Mouse (Mus musculus): ENCODE measurements around the gene Padi2.

Padi2 gene

GRCm38 (mm10) chr4:140880207-140880606 is 25.9 kb upstream of the Padi2 start:
- in situ Hi-C loops (cut with MboI; ENCODE audit: unreplicated experiment in 2 of 2) = loop anchor here (5.0 to 25.0 kb wide), 2 partner anchors 33 to 1193 kb away; partner anchors contain the start of gene Padi1 (in 1 of the 2)

GRCm38 (mm10) chr4:140881026-140881670 is 25.0 kb upstream of the Padi2 start:
- in situ Hi-C loops (cut with MboI; ENCODE audit: unreplicated experiment in 2 of 2) = loop anchor here (5.0 to 25.0 kb wide), 2 partner anchors 34 to 1194 kb away; partner anchors contain the start of gene Padi1 (in 1 of the 2)

GRCm38 (mm10) chr4:140881771-140882170 is 24.4 kb upstream of the Padi2 start:
- in situ Hi-C loops (cut with MboI; ENCODE audit: unreplicated experiment in 2 of 2) = loop anchor here (5.0 to 25.0 kb wide), 2 partner anchors 34 to 1194 kb away; partner anchors contain the start of gene Padi1 (in 1 of the 2)

GRCm38 (mm10) chr4:140882365-140882764 is 23.8 kb upstream of the Padi2 start:
- in situ Hi-C loops (cut with MboI; ENCODE audit: unreplicated experiment in 2 of 2) = loop anchor here (5.0 to 25.0 kb wide), 2 partner anchors 35 to 1195 kb away; partner anchors contain the start of gene Padi1 (in 1 of the 2)

- in situ Hi-C loops (cut with MboI; ENCODE audit: unreplicated experiment in 2 of 2) = loop anchor here (5.0 to 25.0 kb wide), 2 partner anchors 36 to 1196 kb away; partner anchors contain the start of gene Padi1 (in 1 of the 2)
Observed at GRCm38 (mm10) chr4:140882981-140883380, 23.2 kb upstream of the Padi2 start.

GRCm38 (mm10) chr4:140883852-140884251 is 22.3 kb upstream of the Padi2 start:
- in situ Hi-C loops (cut with MboI; ENCODE audit: unreplicated experiment in 2 of 2) = loop anchor here (5.0 to 25.0 kb wide), 2 partner anchors 37 to 1197 kb away; partner anchors contain the start of gene Padi1 (in 1 of the 2)

- in situ Hi-C loops (cut with MboI; ENCODE audit: unreplicated experiment in 2 of 2) = loop anchor here in 1 of 2 experiments (25.0 kb wide), 1 partner anchor 1204 kb away; no protein-coding TSS in a partner anchor
Observed at GRCm38 (mm10) chr4:140891525-140892162, 14.5 kb upstream of the Padi2 start.

GRCm38 (mm10) chr4:140892163-140892530 is 14.0 kb upstream of the Padi2 start:
- in situ Hi-C loops (cut with MboI; ENCODE audit: unreplicated experiment in 2 of 2) = loop anchor here in 1 of 2 experiments (25.0 kb wide), 1 partner anchor 1205 kb away; no protein-coding TSS in a partner anchor

GRCm38 (mm10) chr4:140904776-140905425 is 1.2 kb upstream of the Padi2 start:
- in situ Hi-C loops (cut with MboI; ENCODE audit: unreplicated experiment in 2 of 2) = loop anchor here (5.0 to 10.0 kb wide), 7 partner anchors 52 to 200 kb away; partner anchors contain the start of genes Crocc (in 1 of the 2) and Rcc2 (in 1 of the 2)

GRCm38 (mm10) chr4:140905426-140905871 is 695 bp upstream of the Padi2 start:
- in situ Hi-C loops (cut with MboI; ENCODE audit: unreplicated experiment in 2 of 2) = loop anchor here (5.0 to 10.0 kb wide), 5 partner anchors 52 to 201 kb away; partner anchors contain the start of genes Crocc (in 1 of the 2) and Rcc2 (in 1 of the 2)

GRCm38 (mm10) chr4:140906827-140907280 is 710 bp downstream of the Padi2 start:
- in situ Hi-C loops (cut with MboI; ENCODE audit: unreplicated experiment in 2 of 2) = loop anchor here (5.0 to 10.0 kb wide), 5 partner anchors 50 to 202 kb away; partner anchors contain the start of genes Crocc (in 1 of the 2) and Rcc2 (in 1 of the 2)

GRCm38 (mm10) chr4:140907306-140908024 is 1.3 kb downstream of the Padi2 start:
- in situ Hi-C loops (cut with MboI; ENCODE audit: unreplicated experiment in 2 of 2) = loop anchor here (5.0 to 10.0 kb wide), 5 partner anchors 50 to 203 kb away; partner anchors contain the start of genes Crocc (in 1 of the 2) and Rcc2 (in 1 of the 2)

- in situ Hi-C loops (cut with MboI; ENCODE audit: unreplicated experiment in 2 of 2) = loop anchor here (5.0 to 10.0 kb wide), 5 partner anchors 49 to 204 kb away; partner anchors contain the start of genes Crocc (in 1 of the 2) and Rcc2 (in 1 of the 2)
Observed at GRCm38 (mm10) chr4:140908627-140909026, 2.5 kb downstream of the Padi2 start.

- in situ Hi-C loops (cut with MboI; ENCODE audit: unreplicated experiment in 2 of 2) = loop anchor here (5.0 to 10.0 kb wide), 5 partner anchors 48 to 205 kb away; partner anchors contain the start of genes Crocc (in 1 of the 2) and Rcc2 (in 1 of the 2)
Observed at GRCm38 (mm10) chr4:140909536-140909935, 3.4 kb downstream of the Padi2 start.

GRCm38 (mm10) chr4:140910661-140911310 is 4.6 kb downstream of the Padi2 start:
- in situ Hi-C loops (cut with MboI; ENCODE audit: unreplicated experiment in 2 of 2) = no loop called here

- in situ Hi-C loops (cut with MboI; ENCODE audit: unreplicated experiment in 2 of 2) = no loop called here
Observed at GRCm38 (mm10) chr4:140911416-140911815, 5.3 kb downstream of the Padi2 start.

GRCm38 (mm10) chr4:140912271-140912833 is 6.2 kb downstream of the Padi2 start:
- in situ Hi-C loops (cut with MboI; ENCODE audit: unreplicated experiment in 2 of 2) = no loop called here

- in situ Hi-C loops (cut with MboI; ENCODE audit: unreplicated experiment in 2 of 2) = no loop called here
Observed at GRCm38 (mm10) chr4:140913565-140913964, 7.4 kb downstream of the Padi2 start.

Data from v-Abl transformed pro-B cells (cell line).